Mouse (Mus musculus) CH12.LX (cell line): ENCODE measurements around the gene Trabd2b.

ENCODE experiments used
- ELF1 ChIP-seq: IDR thresholded peaks from 2 replicates; pipeline ENCODE4 v1.6.1; 2014; ENCODE audit warnings: low read depth, mild to moderate bottlenecking, inconsistent platforms, low read length, improper control_type of control experiment
- JUN ChIP-seq: IDR thresholded peaks from 2 replicates; pipeline ENCODE4 v1.6.1; 2011; ENCODE audit warnings: low read depth, mild to moderate bottlenecking, low read length, improper control_type of control experiment, moderate library complexity; ENCODE audit not compliant: insufficient read depth
- JUND ChIP-seq: conservative IDR thresholded peaks from 2 replicates; pipeline ENCODE4 v1.6.1; 2011; ENCODE audit warnings: low read depth, low read length, improper control_type of control experiment
- UBTF ChIP-seq: IDR thresholded peaks from 2 replicates; pipeline ENCODE4 v1.6.1; 2012; ENCODE audit warnings: low read depth, mild to moderate bottlenecking, inconsistent platforms, low read length, improper control_type of control experiment, moderate library complexity

- TF ChIP-seq JUND (no peak), ELF1 (no peak), JUN (no peak), UBTF (no peak)
These were observed 161.1 kb downstream of the Trabd2b start for GRCm38 (mm10) chr4:114567594-114567993.
